Mouse (Mus musculus) limb, embryonic 11.5 days (tissue): ENCODE data around the gene Zfp652. TPM values are rescaled to one million over a fixed set of nuclear protein-coding genes. Genes with fewer than 3 reads are reported as not detected.
"Not testable (repeated sequence)": the region's sequence is repeated elsewhere in the genome, so short reads cannot be mapped to it uniquely, and the experiment has no call there.

Source experiments
- ATAC-seq: fragments of 200-750 bp; cut with Nextera tagmentation; 2 replicates; pipeline ENCODE4 v1.8.0; 2017; ENCODE audit warnings: low read depth; ENCODE audit not compliant: insufficient number of reproducible peaks, low FRiP score, low TSS enrichment
- DNase-seq: peaks from one replicate; pipeline ENCODE4 v3.0.0-alpha.2; 2015; ENCODE audit warnings: low spot score
- H3K27ac ChIP-seq: fragments of 300-500 bp; sonication (generic); replicated peaks from 2 replicates; pipeline ENCODE4 v1.5.1; 2014; ENCODE audit warnings: low read depth, mild to moderate bottlenecking, low read length
- H3K27me3 ChIP-seq: fragments of 300-500 bp; sonication (generic); 2 replicates; pipeline ENCODE4 v1.6.1; 2014; ENCODE audit warnings: mild to moderate bottlenecking, low read length, mixed read lengths; ENCODE audit not compliant: control insufficient read depth, insufficient read depth
- H3K36me3 ChIP-seq: fragments of 300-500 bp; sonication (generic); 2 replicates; pipeline ENCODE4 v1.6.1; 2014; ENCODE audit warnings: mild to moderate bottlenecking, low read length, moderate library complexity, mixed read lengths; ENCODE audit not compliant: control insufficient read depth, insufficient read depth
- H3K4me1 ChIP-seq: fragments of 300-500 bp; sonication (generic); 2 replicates; pipeline ENCODE4 v1.6.1; 2014; ENCODE audit warnings: low read length, mixed read lengths; ENCODE audit not compliant: control insufficient read depth, insufficient read depth
- H3K4me2 ChIP-seq: fragments of 300-500 bp; sonication (generic); 2 replicates; pipeline ENCODE4 v1.6.1; 2014; ENCODE audit warnings: low read depth, mild to moderate bottlenecking, moderate library complexity; ENCODE audit not compliant: severe bottlenecking
- H3K4me3 ChIP-seq: fragments of 300-500 bp; sonication (generic); 2 replicates; pipeline ENCODE4 v1.5.1; 2014; ENCODE audit warnings: low read depth, low read length
- H3K9ac ChIP-seq: fragments of 300-500 bp; sonication (generic); 2 replicates; pipeline ENCODE4 v1.6.1; 2014; ENCODE audit warnings: mild to moderate bottlenecking, low read length
- H3K9me3 ChIP-seq: fragments of 300-500 bp; sonication (generic); 2 replicates; pipeline ENCODE4 v1.6.1; 2016; ENCODE audit warnings: low read length; ENCODE audit not compliant: control insufficient read depth
- WGBS: fragments of 180-500 bp; shearing (Covaris S2); extraction: QIAGEN DNeasy Blood & Tissue Kit; methylation state at CpG from one replicate; pipeline ENCODE4 v1.1.7; 2014; 5-methylcytosine and 5-hydroxymethylcytosine counted together
- polyA plus RNA-seq: library from polyadenylated mRNA; unstranded; fragments of >200 nt; fragmentation: Nextera tagmentation; extraction: Ambion mirVana; gene quantifications from 2 replicates; pipeline ENCODE4 v1.2.1, GENCODE M21; 2014

Zfp652 gene
- polyA plus RNA-seq, 1 experiment from 2014 or later, result 11.7 TPM

DNA sequence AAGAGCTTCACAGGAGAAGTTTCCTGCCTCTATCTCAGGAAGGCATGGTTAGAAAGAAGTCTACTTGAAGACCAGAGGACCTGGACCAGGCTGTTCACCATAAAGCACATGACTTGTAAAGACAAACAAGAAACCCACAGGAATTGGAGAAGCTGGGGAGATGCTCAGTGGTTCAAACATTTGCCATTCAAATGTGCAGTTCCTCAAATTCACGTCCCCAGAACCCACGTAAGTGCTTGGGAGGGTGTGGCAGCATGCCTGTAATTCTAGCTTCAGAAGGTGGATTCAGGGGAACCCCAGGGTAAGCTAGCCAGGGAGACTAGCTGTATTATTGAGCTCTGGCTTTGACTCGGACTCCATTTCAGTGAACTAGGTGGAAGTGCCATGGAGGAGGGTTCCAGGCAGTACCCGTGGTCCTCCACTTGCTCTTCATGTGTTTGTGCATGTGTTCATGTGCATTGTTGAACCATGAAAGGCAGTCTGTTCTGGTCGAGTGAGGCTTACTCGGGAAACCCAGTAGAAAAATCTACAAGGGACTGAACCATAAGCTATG, 157.5 kb downstream of the Zfp652 start:
- DNase-seq (no peak), ATAC-seq (no peak)
- Histone ChIP-seq H3K9me3 (no peaks in the 10 kb centered on the region), H3K27ac (no peak overlapping the region), H3K36me3 (no peaks in the 10 kb centered on the region), H3K9ac (no peak overlapping the region), H3K27me3 (no peaks in the 10 kb centered on the region), H3K4me3 (no peak overlapping the region), H3K4me2 (no peak overlapping the region), H3K4me1 (no peaks in the 10 kb centered on the region)
- WGBS, result 74% methylated on average over 6 of the region's 6 CpGs

DNA sequence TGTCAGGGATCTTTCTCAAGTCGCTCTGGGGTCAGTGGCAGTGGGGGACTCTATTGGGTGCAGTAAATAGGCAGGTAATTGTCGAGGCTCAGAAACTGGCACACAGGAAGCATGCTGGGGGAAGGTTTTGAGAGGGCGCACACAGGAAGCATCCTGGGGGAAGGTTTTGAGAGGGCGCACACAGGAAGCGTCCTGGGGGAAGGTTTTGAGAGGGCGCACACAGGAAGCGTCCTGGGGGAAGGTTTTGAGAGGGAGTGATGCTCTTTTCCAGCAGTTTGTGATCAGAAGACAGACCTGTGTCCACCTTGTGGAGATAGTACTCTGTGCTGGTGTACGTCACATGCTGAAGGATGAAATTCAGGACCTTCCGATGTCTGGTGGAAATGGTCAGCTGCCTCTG, 163.3 kb downstream of the Zfp652 start:
- no peak overlapping the region for H3K4me2 ChIP-seq
- H3K36me3 ChIP-seq, result no peaks in the 10 kb centered on the region
- H3K27me3 ChIP-seq, result no peaks in the 10 kb centered on the region
- ATAC-seq (no peak), DNase-seq (peak; percentile 29)
- WGBS, result 29% methylated on average over 9 of the region's 9 CpGs
- H3K27ac ChIP-seq, result no peak overlapping the region
- H3K9me3 ChIP-seq, result no peaks in the 10 kb centered on the region
- no peak overlapping the region for H3K4me3 ChIP-seq
- H3K4me1 ChIP-seq, result no peaks in the 10 kb centered on the region
- peak overlapping the region; percentile 37; the same call in 1 of the 2 replicates for H3K9ac ChIP-seq

DNA sequence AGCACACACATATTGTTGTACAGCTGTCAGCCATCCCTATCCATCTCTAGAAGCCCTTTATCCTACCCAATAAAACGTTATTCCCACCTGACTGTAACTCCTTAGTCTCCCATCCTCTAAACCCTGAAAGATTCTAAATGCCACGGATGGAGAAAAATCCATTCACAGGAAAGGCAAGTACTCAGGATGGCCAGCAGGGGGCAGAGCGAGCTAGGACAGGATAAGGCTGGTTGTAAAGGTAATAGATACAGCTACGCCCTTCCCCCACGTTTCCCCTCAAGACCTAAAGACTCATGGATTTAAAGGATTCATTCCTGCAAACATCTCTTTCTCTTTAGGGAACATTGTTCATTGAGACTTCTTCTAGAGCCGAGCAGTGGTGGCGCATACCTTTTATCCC, 163.8 kb downstream of the Zfp652 start:
- no peak overlapping the region for H3K27ac ChIP-seq
- WGBS, result 23% methylated on average over 7 of the region's 7 CpGs
- H3K36me3 ChIP-seq, result no peaks in the 10 kb centered on the region
- no peaks in the 10 kb centered on the region for H3K27me3 ChIP-seq
- DNase-seq, result peak; percentile 86
- H3K9me3 ChIP-seq, result no peaks in the 10 kb centered on the region
- H3K4me3 ChIP-seq, result no peak overlapping the region
- ATAC-seq, result no peak
- H3K4me2 ChIP-seq, result no peak overlapping the region
- no peaks in the 10 kb centered on the region for H3K4me1 ChIP-seq
- H3K9ac ChIP-seq, result peak overlapping the region; percentile 37; the same call in 1 of the 2 replicates

DNA sequence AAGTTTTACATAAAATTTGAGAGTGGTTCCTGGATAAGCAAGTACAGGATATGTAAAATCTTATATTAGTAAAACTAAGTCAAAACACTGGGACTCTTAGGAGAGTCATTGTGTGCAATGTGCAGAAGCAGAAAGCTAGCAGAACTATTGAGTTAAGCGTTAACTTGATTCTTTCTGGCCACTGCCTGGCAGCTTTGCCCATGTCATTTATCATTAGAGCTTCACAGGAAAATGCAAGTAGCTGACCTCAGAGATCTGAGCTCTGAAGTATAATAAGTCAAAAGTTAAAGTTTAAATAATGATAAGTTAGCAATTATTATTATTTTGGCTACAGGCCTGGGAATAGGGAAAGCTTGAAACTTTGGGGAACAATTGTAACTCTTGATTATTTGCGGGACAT, 167.4 kb downstream of the Zfp652 start:
- 78% methylated on average over 2 of the region's 2 CpGs for WGBS
- not testable (repeated sequence) for H3K36me3 ChIP-seq, H3K4me2 ChIP-seq

More for the DNA sequence above, 167.4 kb downstream of the Zfp652 start:
- not testable (repeated sequence) for H3K27me3 ChIP-seq, ATAC-seq, H3K4me3 ChIP-seq, H3K27ac ChIP-seq, H3K9me3 ChIP-seq, DNase-seq, H3K4me1 ChIP-seq, H3K9ac ChIP-seq

Other genes starting within 250 kb of the Zfp652 start
- gene Nxph3, start 198.1 kb upstream of the Zfp652 start, polyA plus RNA-seq, result 0.37 and 1.5 TPM in 2 replicates
- 12.4 and 13.4 TPM in 2 replicates for gene Ngfr, start 124.9 kb upstream of the Zfp652 start, polyA plus RNA-seq
- gene Phb, start 45.7 kb upstream of the Zfp652 start, polyA plus RNA-seq, result 240 and 256 TPM in 2 replicates
- gene B130006D01Rik, start 10.9 kb downstream of the Zfp652 start, polyA plus RNA-seq, result 1.5 and 1.8 TPM in 2 replicates
- 0.60 TPM in 1 of 2 replicates, not detected in the other for gene Phospho1, start 111.8 kb downstream of the Zfp652 start, polyA plus RNA-seq
- gene Gngt2, start 124.5 kb downstream of the Zfp652 start, polyA plus RNA-seq, result 8.1 and 9.8 TPM in 2 replicates
- 1.4 and 2.8 TPM in 2 replicates for gene Abi3, start 129.8 kb downstream of the Zfp652 start, polyA plus RNA-seq
- gene B4galnt2, start 202.2 kb downstream of the Zfp652 start, polyA plus RNA-seq, result not detected in 2 replicates